Mouse (Mus musculus): Measurements from ENCODE around the gene Adra2a.

GRCm38 (mm10) chr19:54072233-54072800, 28.4 kb downstream of the Adra2a start:
- no peak for TF ChIP-seq CTCF (IDR thresholded peaks at IDR 0.05)
- no peak for TF ChIP-seq EP300 (IDR thresholded peaks at IDR 0.05)
